Mouse (Mus musculus) liver, embryonic 11.5 days (tissue): ENCODE data around the gene Olfr545. TPM values are rescaled to one million over a fixed set of nuclear protein-coding genes. Genes with fewer than 3 reads are reported as not detected.
"Not testable (repeated sequence)": the region's sequence is repeated elsewhere in the genome, so short reads cannot be mapped to it uniquely, and the experiment has no call there.

Experiments used
- ATAC-seq: fragments of 200-750 bp; cut with Nextera tagmentation; replicated peaks from 2 replicates; pipeline ENCODE4 v1.8.0; 2017; ENCODE audit warnings: moderate number of reproducible peaks, mild to moderate bottlenecking, moderate TSS enrichment, moderate library complexity; ENCODE audit not compliant: low FRiP score
- DNase-seq: peaks from one replicate; pipeline ENCODE4 v3.0.0-alpha.2; 2017; ENCODE audit warnings: low spot score
- H3K27ac ChIP-seq: fragments of 300-500 bp; sonication (generic); 2 replicates; pipeline ENCODE4 v1.5.1; 2014; ENCODE audit warnings: mild to moderate bottlenecking, low read depth, low read length, control low read depth
- H3K27me3 ChIP-seq: fragments of 300-500 bp; sonication (generic); replicated peaks from 2 replicates; pipeline ENCODE4 v1.6.1; 2014; ENCODE audit warnings: low read length, mixed read lengths; ENCODE audit not compliant: control insufficient read depth, insufficient read depth
- H3K36me3 ChIP-seq: fragments of 300-500 bp; sonication (generic); 2 replicates; pipeline ENCODE4 v1.6.1; 2014; ENCODE audit warnings: mild to moderate bottlenecking, low read length, moderate library complexity, mixed read lengths; ENCODE audit not compliant: control insufficient read depth, insufficient read depth
- H3K4me1 ChIP-seq: fragments of 300-500 bp; sonication (generic); replicated peaks from 2 replicates; pipeline ENCODE4 v1.6.1; 2014; ENCODE audit warnings: low read length, mixed read lengths; ENCODE audit not compliant: control insufficient read depth, insufficient read depth
- H3K4me2 ChIP-seq: fragments of 300-500 bp; sonication (generic); 2 replicates; pipeline ENCODE4 v1.6.1; 2014; ENCODE audit warnings: mild to moderate bottlenecking, control low read depth, moderate library complexity
- H3K4me3 ChIP-seq: fragments of 300-500 bp; sonication (generic); 2 replicates; pipeline ENCODE4 v1.5.1; 2014; ENCODE audit warnings: low read depth, low read length, control low read depth
- H3K9ac ChIP-seq: fragments of 300-500 bp; sonication (generic); 2 replicates; pipeline ENCODE4 v1.6.1; 2014; ENCODE audit warnings: low read depth, low read length, control low read depth
- H3K9me3 ChIP-seq: fragments of 300-500 bp; sonication (generic); 2 replicates; pipeline ENCODE4 v1.6.1; 2016; ENCODE audit warnings: low read length, inconsistent platforms, mixed read lengths; ENCODE audit not compliant: control insufficient read depth
- WGBS: fragments of 180-500 bp; shearing (Covaris S2); extraction: QIAGEN DNeasy Blood & Tissue Kit; methylation state at CpG from one replicate; pipeline ENCODE4 v1.1.7; 2014; 5-methylcytosine and 5-hydroxymethylcytosine counted together
- polyA plus RNA-seq: library from polyadenylated mRNA; unstranded; fragments of >200 nt; fragmentation: Nextera tagmentation; extraction: Ambion mirVana; gene quantifications from 2 replicates; pipeline ENCODE4 v1.2.1, GENCODE M21; 2014

Olfr545 gene
- polyA plus RNA-seq, 1 experiment from 2014 or later, result 0.04 TPM

GRCm38 (mm10) chr7:102512814-102513435 lies 13.6 kb upstream of the Olfr545 start:
- Histone ChIP-seq H3K4me3 (peak overlapping the region; percentile 48), H3K36me3 (no peaks in the 10 kb centered on the region), H3K9me3 (no peaks in the 10 kb centered on the region), H3K27me3 (peaks cover 6% of the 10 kb centered on the region), H3K27ac (no peak overlapping the region), H3K4me2 (peak overlapping the region; percentile 82), H3K4me1 (no peaks in the 10 kb centered on the region; the same call in none of the 2 replicates), H3K9ac (peak overlapping the region; percentile 59)
- WGBS, result 1% methylated on average over 54 of the region's 54 CpGs
- ATAC-seq, result peak; percentile 87
- DNase-seq, result peak; percentile 88

GRCm38 (mm10) chr7:102511927-102512326 lies 12.6 kb upstream of the Olfr545 start:
- 82% methylated on average over 10 of the region's 10 CpGs for WGBS
- Histone ChIP-seq H3K27me3 (peaks cover 6% of the 10 kb centered on the region), H3K9me3 (no peaks in the 10 kb centered on the region), H3K9ac (no peak overlapping the region), H3K4me3 (no peak overlapping the region), H3K27ac (no peak overlapping the region), H3K4me2 (no peak overlapping the region), H3K4me1 (no peaks in the 10 kb centered on the region; the same call in none of the 2 replicates), H3K36me3 (no peaks in the 10 kb centered on the region)
- DNase-seq (no peak), ATAC-seq (no peak)

- H3K9ac ChIP-seq, result no peak overlapping the region
- H3K4me1 ChIP-seq, result no peaks in the 10 kb centered on the region; the same call in none of the 2 replicates
- no peak overlapping the region for H3K4me3 ChIP-seq
- peaks cover 6% of the 10 kb centered on the region; the same call in 1 of the 2 replicates for H3K27me3 ChIP-seq
- no peak for ATAC-seq
- WGBS, result 78% methylated on average over 7 of the region's 7 CpGs
- H3K36me3 ChIP-seq, result no peaks in the 10 kb centered on the region
- H3K9me3 ChIP-seq, result no peaks in the 10 kb centered on the region
- no peak overlapping the region for H3K27ac ChIP-seq
- H3K4me2 ChIP-seq, result no peak overlapping the region
- DNase-seq, result no peak
Observed at GRCm38 (mm10) chr7:102509726-102510125, 10.4 kb upstream of the Olfr545 start.

GRCm38 (mm10) chr7:102508666-102509065 lies 9.3 kb upstream of the Olfr545 start:
- no peak overlapping the region for H3K4me3 ChIP-seq
- no peak overlapping the region for H3K27ac ChIP-seq
- H3K4me1 ChIP-seq, result no peaks in the 10 kb centered on the region; the same call in none of the 2 replicates
- DNase-seq, result no peak
- peaks cover 6% of the 10 kb centered on the region; the same call in 1 of the 2 replicates for H3K27me3 ChIP-seq
- H3K36me3 ChIP-seq, result no peaks in the 10 kb centered on the region
- H3K9ac ChIP-seq, result no peak overlapping the region
- 87% methylated on average over 6 of the region's 6 CpGs for WGBS
- H3K9me3 ChIP-seq, result no peaks in the 10 kb centered on the region
- H3K4me2 ChIP-seq, result no peak overlapping the region
- ATAC-seq, result no peak

- Histone ChIP-seq H3K27ac (no peak overlapping the region), H3K4me2 (no peak overlapping the region), H3K27me3 (peaks cover 6% of the 10 kb centered on the region; the same call in 1 of the 2 replicates), H3K9ac (no peak overlapping the region), H3K4me1 (no peaks in the 10 kb centered on the region; the same call in 1 of the 2 replicates), H3K9me3 (no peaks in the 10 kb centered on the region), H3K36me3 (no peaks in the 10 kb centered on the region), H3K4me3 (no peak overlapping the region)
- 86% methylated on average over 9 of the region's 9 CpGs for WGBS
- DNase-seq (no peak), ATAC-seq (no peak)
Observed at GRCm38 (mm10) chr7:102508066-102508465, 8.7 kb upstream of the Olfr545 start.

GRCm38 (mm10) chr7:102506848-102507247 lies 7.5 kb upstream of the Olfr545 start:
- H3K27me3 ChIP-seq, result peaks cover 4% of the 10 kb centered on the region; the same call in 1 of the 2 replicates
- DNase-seq, result peak; percentile 63
- no peak overlapping the region for H3K4me3 ChIP-seq
- H3K9ac ChIP-seq, result no peak overlapping the region
- no peaks in the 10 kb centered on the region for H3K9me3 ChIP-seq
- WGBS, result 33% methylated on average over 3 of the region's 3 CpGs
- H3K36me3 ChIP-seq, result no peaks in the 10 kb centered on the region
- no peak overlapping the region for H3K27ac ChIP-seq
- no peak overlapping the region for H3K4me2 ChIP-seq
- ATAC-seq, result peak; percentile 65
- H3K4me1 ChIP-seq, result no peaks in the 10 kb centered on the region

GRCm38 (mm10) chr7:102501986-102502385 lies 2.6 kb upstream of the Olfr545 start:
- Histone ChIP-seq H3K4me1 (no peaks in the 10 kb centered on the region), H3K4me3 (no peak overlapping the region), H3K27me3 (no peaks in the 10 kb centered on the region), H3K4me2 (no peak overlapping the region), H3K9me3 (no peaks in the 10 kb centered on the region), H3K9ac (no peak overlapping the region), H3K36me3 (no peaks in the 10 kb centered on the region), H3K27ac (no peak overlapping the region)
- ATAC-seq (no peak), DNase-seq (no peak)
- 73% methylated on average over 5 of the region's 5 CpGs for WGBS

- not testable (repeated sequence) for DNase-seq, H3K4me3 ChIP-seq, H3K27me3 ChIP-seq, H3K9me3 ChIP-seq, H3K4me1 ChIP-seq, H3K4me2 ChIP-seq, H3K27ac ChIP-seq, H3K9ac ChIP-seq, H3K36me3 ChIP-seq
- 40% methylated on average over 7 of the region's 7 CpGs for WGBS
- peak; percentile 54; the same call in 1 of the 2 replicates for ATAC-seq
Observed at GRCm38 (mm10) chr7:102494416-102494815, 5.0 kb downstream of the Olfr545 start.

- Histone ChIP-seq H3K9ac (no peak within 1 kb of the TSS), H3K9me3 (no peaks in the 10 kb centered on the region), H3K4me2 (no peak within 1 kb of the TSS), H3K4me3 (no peak within 1 kb of the TSS), H3K27me3 (no peaks in the 10 kb centered on the region), H3K4me1 (peaks cover 12% of the 10 kb centered on the region), H3K27ac (no peak within 1 kb of the TSS), H3K36me3 (no peaks in the 10 kb centered on the region)
- ATAC-seq (no peak), DNase-seq (no peak)
- WGBS, result 42% methylated on average over 1 of the region's 1 CpGs
Observed at GRCm38 (mm10) chr7:102488161-102488560, 11.2 kb downstream of the Olfr545 start, which contains the start of gene Olfr544. Olfr544 (minus strand) TSS chr7:102488313.
